In genomic region chr2:118762784-118763148, GRCm38 (mm10) we compare ENCODE assay signal across 8 mouse cellular contexts. TPM values are rescaled to one million over a fixed set of nuclear protein-coding genes. Genes with fewer than 3 reads are reported as not detected.
DNase-seq lines count a peak whose midpoint lies in the region; ATAC-seq and TF ChIP-seq lines count a peak whose summit lies in the region.

No protein-coding gene starts in this region.

- peak overlapping the region; percentile 42 for H3K4me3 ChIP-seq in heart, embryonic 16.5 days (ENCODE audit: low read length)
- no peak overlapping the region for H3K4me3 ChIP-seq in bone marrow, adult 2 months (replicated peaks; ENCODE audit: control insufficient read depth, low read depth, low read length)
- no peak overlapping the region; the same call in 1 of the 2 replicates for H3K4me3 ChIP-seq in hindbrain, embryonic 15.5 days
- no peak overlapping the region for H3K4me3 ChIP-seq in midbrain, embryonic 14.5 days (replicated peaks; ENCODE audit: low read depth, low read length)

- H3K9ac ChIP-seq in heart, embryonic 16.5 days (ENCODE audit: low read length) = peak overlapping the region; percentile 63
- no peak overlapping the region for H3K9ac ChIP-seq in hindbrain, embryonic 15.5 days
- peak overlapping the region; percentile 36; the same call in 1 of the 2 replicates for H3K9ac ChIP-seq in midbrain, embryonic 14.5 days (replicated peaks; ENCODE audit: low read length)

- ATAC-seq in heart, embryonic 16.5 days (replicated peaks; ENCODE audit: extremely low read depth, insufficient read depth, low FRiP score) = 0 out of 2 replicates have a peak, but pooled peaks have one; percentile 0
- no peak for ATAC-seq in hindbrain, embryonic 15.5 days (ENCODE audit: low FRiP score, low read depth)
- ATAC-seq in midbrain, embryonic 14.5 days (ENCODE audit: low FRiP score, low TSS enrichment) = no peak

- H3K9me3 ChIP-seq in heart, embryonic 16.5 days (replicated peaks; ENCODE audit: control insufficient read depth, low read length) = no peaks in the 10 kb centered on the region
- H3K9me3 ChIP-seq in hindbrain, embryonic 15.5 days = no peaks in the 10 kb centered on the region
- H3K9me3 ChIP-seq in midbrain, embryonic 14.5 days (ENCODE audit: control insufficient read depth, low read length) = no peaks in the 10 kb centered on the region

- 13% methylated on average over 10 of the region's 10 CpGs for WGBS in heart, embryonic 16.5 days
- WGBS in bone marrow, adult 2 months = 8% methylated on average over 10 of the region's 10 CpGs
- WGBS in hindbrain, embryonic 15.5 days = 10% methylated on average over 10 of the region's 10 CpGs
- WGBS in midbrain, embryonic 14.5 days = 15% methylated on average over 10 of the region's 10 CpGs

- TF ChIP-seq POLR2A in bone marrow, adult 2 months (IDR thresholded peaks at IDR 0.05; ENCODE audit: borderline replicate concordance, control insufficient read depth, low read depth, low read length) = no peak

- peaks cover 52% of the 10 kb centered on the region for H3K4me1 ChIP-seq in heart, embryonic 16.5 days (ENCODE audit: control insufficient read depth, insufficient read depth, low read length)
- peaks cover 2% of the 10 kb centered on the region for H3K4me1 ChIP-seq in bone marrow, adult 2 months (ENCODE audit: control insufficient read depth, insufficient read depth, low read length)
- peaks cover 35% of the 10 kb centered on the region for H3K4me1 ChIP-seq in hindbrain, embryonic 15.5 days (replicated peaks)
- H3K4me1 ChIP-seq in midbrain, embryonic 14.5 days (ENCODE audit: control insufficient read depth, insufficient read depth, low read length) = peaks cover 26% of the 10 kb centered on the region

- H3K27me3 ChIP-seq in heart, embryonic 16.5 days (ENCODE audit: control insufficient read depth, insufficient read depth, low read length) = no peaks in the 10 kb centered on the region
- 0 out of 2 replicates have a peak, but pooled peaks cover 4% of the 10 kb centered on the region for H3K27me3 ChIP-seq in hindbrain, embryonic 15.5 days
- no peaks in the 10 kb centered on the region for H3K27me3 ChIP-seq in midbrain, embryonic 14.5 days (ENCODE audit: control insufficient read depth, insufficient read depth, low read length)

- no peaks in the 10 kb centered on the region for H3K36me3 ChIP-seq in heart, embryonic 16.5 days (ENCODE audit: control insufficient read depth, insufficient read depth)
- H3K36me3 ChIP-seq in hindbrain, embryonic 15.5 days = no peaks in the 10 kb centered on the region
- H3K36me3 ChIP-seq in midbrain, embryonic 14.5 days (ENCODE audit: control insufficient read depth, insufficient read depth, low read length) = no peaks in the 10 kb centered on the region

- DNase-seq in heart, adult 18-20 months = no peak
- no peak for DNase-seq in midbrain, embryonic 14.5 days
- DNase-seq in adrenal gland, postnatal 14 days = no peak
- DNase-seq in kidney, adult 11 months = no peak
- no peak for DNase-seq in yolk sac, embryonic 10.5 days (ENCODE audit: low spot score)

- H3K27ac ChIP-seq in heart, embryonic 16.5 days (ENCODE audit: low read length) = peak overlapping the region; percentile 99
- peak overlapping the region; percentile 52 for H3K27ac ChIP-seq in bone marrow, adult 2 months (ENCODE audit: control insufficient read depth, insufficient read depth, low read depth, low read length, poor library complexity)
- peak overlapping the region; percentile 85 for H3K27ac ChIP-seq in hindbrain, embryonic 15.5 days (replicated peaks)
- H3K27ac ChIP-seq in midbrain, embryonic 14.5 days (replicated peaks; ENCODE audit: low read depth, low read length) = peak overlapping the region; percentile 95

- TF ChIP-seq CTCF in bone marrow, adult 2 months (IDR thresholded peaks at IDR 0.05; ENCODE audit: control insufficient read depth, insufficient read depth, low read length) = no peak

- H3K4me2 ChIP-seq in heart, embryonic 16.5 days (ENCODE audit: low read depth, low read length) = peak overlapping the region; percentile 71
- peak overlapping the region; percentile 44 for H3K4me2 ChIP-seq in hindbrain, embryonic 15.5 days
- peak overlapping the region; percentile 47 for H3K4me2 ChIP-seq in midbrain, embryonic 14.5 days (ENCODE audit: low read length)

RNA-seq across cellular contexts. Expression of gene Ccdc9b, which starts 0.3 kb away (rescaled TPM):
- polyA plus RNA-seq in heart, embryonic 16.5 days (2015; fragmentation: Nextera tagmentation; extraction: Ambion mirVana) = 2.0 and 3.2 TPM in 2 replicates
- 10 to 100 TPM; 20.8 to 25.7 TPM for total RNA-seq in heart, adult 18-20 months (2021)
- polyA plus RNA-seq in bone marrow, adult 2 months (2011; ENCODE audit: insufficient read depth, insufficient read length, low replicate concordance, missing spikeins) = 2.2 and 3.5 TPM in 2 replicates
- polyA plus RNA-seq in hindbrain, embryonic 15.5 days (2015; fragmentation: Nextera tagmentation; extraction: Ambion mirVana) = 1.0 and 1.5 TPM in 2 replicates
- 0.59 and 0.73 TPM in 2 replicates for polyA plus RNA-seq in midbrain, embryonic 14.5 days (2014; fragmentation: Nextera tagmentation; extraction: Ambion mirVana)
- total RNA-seq in adrenal gland, postnatal 14 days (2021) = 4.2 and 4.8 TPM in 2 replicates

RNA-seq across cellular contexts. Expression of gene Phgr1, which starts 9.8 kb away (rescaled TPM):
- 1.2 TPM in 1 of 2 replicates, not detected in the other for polyA plus RNA-seq in heart, embryonic 16.5 days (2015; fragmentation: Nextera tagmentation; extraction: Ambion mirVana)
- total RNA-seq in heart, adult 18-20 months (2021) = not detected
- polyA plus RNA-seq in bone marrow, adult 2 months (2011; ENCODE audit: insufficient read depth, insufficient read length, low replicate concordance, missing spikeins) = not detected in 2 replicates
- polyA plus RNA-seq in hindbrain, embryonic 15.5 days (2015; fragmentation: Nextera tagmentation; extraction: Ambion mirVana) = not detected in 2 replicates
- polyA plus RNA-seq in midbrain, embryonic 14.5 days (2014; fragmentation: Nextera tagmentation; extraction: Ambion mirVana) = not detected in 2 replicates
- not detected in 2 replicates for total RNA-seq in adrenal gland, postnatal 14 days (2021)

RNA-seq across cellular contexts. Expression of gene Disp2, which starts 16.8 kb away (rescaled TPM):
- polyA plus RNA-seq in heart, embryonic 16.5 days (2015; fragmentation: Nextera tagmentation; extraction: Ambion mirVana) = 0.10 and 0.24 TPM in 2 replicates
- under 1 TPM in 1 of 2 experiments, not detected in 1; 0.07 TPM for total RNA-seq in heart, adult 18-20 months (2021)
- not detected in 2 replicates for polyA plus RNA-seq in bone marrow, adult 2 months (2011; ENCODE audit: insufficient read depth, insufficient read length, low replicate concordance, missing spikeins)
- 71.6 and 73.5 TPM in 2 replicates for polyA plus RNA-seq in hindbrain, embryonic 15.5 days (2015; fragmentation: Nextera tagmentation; extraction: Ambion mirVana)
- 49.8 and 50.4 TPM in 2 replicates for polyA plus RNA-seq in midbrain, embryonic 14.5 days (2014; fragmentation: Nextera tagmentation; extraction: Ambion mirVana)
- total RNA-seq in adrenal gland, postnatal 14 days (2021) = 26.3 and 28.1 TPM in 2 replicates

RNA-seq across cellular contexts. Expression of gene Inafm2, which starts 17.2 kb away (rescaled TPM):
- polyA plus RNA-seq in heart, embryonic 16.5 days (2015; fragmentation: Nextera tagmentation; extraction: Ambion mirVana) = 45.2 and 47.3 TPM in 2 replicates
- 10 to 100 TPM; 31.3 to 35.1 TPM for total RNA-seq in heart, adult 18-20 months (2021)
- polyA plus RNA-seq in bone marrow, adult 2 months (2011; ENCODE audit: insufficient read depth, insufficient read length, low replicate concordance, missing spikeins) = 16.0 and 28.5 TPM in 2 replicates
- 18.9 and 20.6 TPM in 2 replicates for polyA plus RNA-seq in hindbrain, embryonic 15.5 days (2015; fragmentation: Nextera tagmentation; extraction: Ambion mirVana)
- 25.2 and 30.8 TPM in 2 replicates for polyA plus RNA-seq in midbrain, embryonic 14.5 days (2014; fragmentation: Nextera tagmentation; extraction: Ambion mirVana)
- total RNA-seq in adrenal gland, postnatal 14 days (2021) = 28.8 and 30.0 TPM in 2 replicates

RNA-seq across cellular contexts. Expression of gene Plcb2, which starts 34.5 kb away (rescaled TPM):
- 3.2 and 3.4 TPM in 2 replicates for polyA plus RNA-seq in heart, embryonic 16.5 days (2015; fragmentation: Nextera tagmentation; extraction: Ambion mirVana)
- total RNA-seq in heart, adult 18-20 months (2021) = 1 to 10 TPM; 1.4 to 2.6 TPM
- 33.7 and 84.6 TPM in 2 replicates for polyA plus RNA-seq in bone marrow, adult 2 months (2011; ENCODE audit: insufficient read depth, insufficient read length, low replicate concordance, missing spikeins)
- polyA plus RNA-seq in hindbrain, embryonic 15.5 days (2015; fragmentation: Nextera tagmentation; extraction: Ambion mirVana) = 0.80 and 0.96 TPM in 2 replicates
- 0.40 and 0.74 TPM in 2 replicates for polyA plus RNA-seq in midbrain, embryonic 14.5 days (2014; fragmentation: Nextera tagmentation; extraction: Ambion mirVana)
- total RNA-seq in adrenal gland, postnatal 14 days (2021) = 1.1 and 8.7 TPM in 2 replicates

Comparison
In these comparisons a context has a peak if more than half of its experiments do, and no peak if none do; other contexts are left out.
1. RNA of gene Disp2, which starts 16.8 kb away (polyA plus RNA-seq): 71.6 to 73.5 TPM in hindbrain, embryonic 15.5 days and 49.8 to 50.4 TPM in midbrain, embryonic 14.5 days; 0.10 to 0.24 TPM in heart, embryonic 16.5 days and not detected in bone marrow, adult 2 months; every median in the first group is over 10 times any median in the second.
2. Peak in every context shown above with its lines, with median percentiles within 50 percentile points of each other: H3K27ac ChIP-seq and H3K4me2 ChIP-seq.